Mouse (Mus musculus) mesoderm, embryonic 11.5 days (tissue): ENCODE data around the gene Dpf3.

Source experiments
- DNase-seq: peaks from one replicate; pipeline ENCODE4 v3.0.0-alpha.2; 2012; ENCODE audit warnings: low read depth, low spot score

Dpf3 gene

DNA sequence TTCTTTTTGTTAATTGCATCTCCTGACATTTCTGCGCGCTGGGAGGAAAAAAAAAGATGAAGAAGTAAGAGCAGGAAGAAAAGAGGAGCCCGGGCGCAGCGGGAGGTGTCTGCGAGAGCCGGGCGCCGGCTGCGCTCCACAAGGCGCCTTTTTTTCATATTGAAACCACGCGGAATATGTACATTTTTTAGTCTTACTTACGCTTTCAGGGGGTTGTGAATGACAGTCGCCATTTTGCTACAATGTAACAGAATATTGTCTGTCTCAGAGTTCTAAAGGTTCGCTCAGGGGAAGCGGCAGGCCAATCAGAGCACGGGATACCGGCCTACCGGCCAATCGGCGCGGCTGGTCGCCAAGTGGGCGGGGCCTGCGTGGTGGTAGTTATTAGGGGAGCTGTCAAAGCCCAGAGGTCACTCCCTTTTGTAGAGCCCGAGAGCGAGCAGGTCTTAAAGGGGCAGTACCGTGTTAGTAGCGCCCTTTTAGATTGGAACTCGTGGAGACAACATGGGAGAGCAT lies at the start of gene Dpf3:
Dpf3 (minus strand) TSS at position 241 of the 516 bp plus-strand sequence.
- peak; percentile 97 for DNase-seq

DNA sequence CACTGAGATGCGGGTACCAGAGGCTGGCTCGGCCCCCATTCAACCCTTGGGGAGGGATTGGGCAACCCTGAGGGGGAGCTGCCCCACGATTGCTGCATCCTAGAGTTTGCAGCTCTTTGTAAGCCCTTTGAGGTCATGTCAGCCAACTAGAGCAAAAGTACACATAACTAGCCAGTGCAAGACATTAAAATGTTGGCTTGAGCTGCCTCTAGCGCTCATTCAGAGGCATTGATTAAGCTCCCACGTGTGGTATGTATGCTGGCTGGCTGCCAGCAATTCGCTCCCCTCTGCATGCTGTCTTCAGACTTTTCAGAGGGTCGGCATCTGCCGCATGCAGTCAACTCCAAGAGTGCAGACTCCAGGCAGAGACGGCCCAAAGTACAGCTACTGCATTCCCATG lies 48.5 kb upstream of the Dpf3 start:
- DNase-seq, result peak; percentile 34

DNA sequence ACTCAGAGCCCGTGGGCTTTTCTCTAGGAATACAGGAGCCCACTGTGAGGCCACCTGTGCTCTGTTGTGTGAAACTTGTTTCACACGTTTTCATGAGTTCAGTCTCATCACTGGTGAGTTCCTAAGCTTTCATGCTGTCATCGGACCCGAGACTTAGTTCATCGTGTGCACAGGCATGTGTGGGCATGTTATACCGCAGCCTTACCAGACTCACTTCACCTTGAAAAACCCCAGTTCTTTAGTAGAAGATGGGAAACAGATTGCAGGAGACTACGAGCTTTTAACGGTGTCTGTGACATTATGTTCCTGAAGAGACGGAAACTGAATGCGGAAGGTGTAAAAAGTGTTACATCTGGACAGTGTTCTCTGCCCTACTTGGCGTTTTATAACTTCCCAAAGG lies 47.9 kb upstream of the Dpf3 start:
- DNase-seq, result no peak

DNA sequence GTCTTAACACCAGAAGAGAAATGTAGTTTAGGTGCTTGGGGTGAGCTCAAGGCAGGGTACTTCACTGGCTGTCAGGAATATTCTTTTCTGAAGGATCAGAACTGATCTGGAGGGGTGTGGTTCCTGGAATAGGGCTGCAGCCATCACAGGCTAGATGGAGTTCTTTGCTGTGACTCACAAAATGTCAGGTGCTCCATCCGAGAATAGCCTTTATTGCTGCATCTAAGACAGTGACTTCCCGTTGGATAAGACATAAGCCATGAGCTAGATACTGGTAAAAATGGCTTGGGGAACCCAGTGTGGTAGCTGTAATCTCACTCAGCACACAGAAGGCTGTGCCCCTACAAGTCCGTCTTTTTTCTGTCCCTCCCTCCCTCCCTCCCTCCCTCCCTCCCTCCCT lies 46.7 kb upstream of the Dpf3 start:
- DNase-seq, result no peak

DNA sequence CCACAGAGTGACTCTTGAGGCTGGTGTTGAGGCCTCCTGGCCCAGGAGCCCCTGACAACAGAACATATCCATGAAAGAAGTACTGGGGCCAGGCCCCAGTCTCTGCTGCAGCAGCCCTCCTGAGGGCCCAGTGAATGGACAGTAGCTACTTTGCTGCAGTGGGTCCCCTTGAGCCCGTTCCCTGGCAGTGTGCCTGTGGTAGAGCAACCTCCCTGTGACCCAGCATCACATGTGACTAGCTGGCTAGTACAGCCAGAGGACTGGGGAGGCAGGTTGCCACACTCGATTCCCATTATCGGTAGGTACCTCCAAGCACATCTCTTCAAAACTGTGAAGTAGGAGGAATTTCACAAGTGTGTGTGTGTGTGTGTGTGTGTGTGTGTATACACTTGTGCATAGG lies 45.5 kb upstream of the Dpf3 start:
- no peak for DNase-seq

DNA sequence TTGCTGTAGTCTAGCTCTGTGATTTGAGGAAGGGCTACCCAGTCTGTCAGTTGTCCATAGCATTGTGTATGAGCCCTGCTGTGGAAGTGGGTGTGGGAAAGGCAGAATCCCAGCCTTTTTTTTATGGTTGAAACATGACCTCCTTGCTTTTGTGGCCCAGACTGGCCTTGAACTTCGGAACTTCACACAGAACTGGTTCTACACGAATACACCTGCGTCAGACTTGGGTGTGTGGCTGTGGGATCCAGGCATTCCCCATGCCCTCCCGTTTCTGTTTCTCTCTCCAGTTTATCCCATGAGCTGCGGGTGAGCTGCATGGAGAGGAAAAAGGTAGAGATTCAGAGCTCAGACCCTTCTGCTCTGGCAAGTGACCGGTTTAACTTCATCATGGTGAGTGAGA lies 44.5 kb upstream of the Dpf3 start:
- DNase-seq, result no peak

DNA sequence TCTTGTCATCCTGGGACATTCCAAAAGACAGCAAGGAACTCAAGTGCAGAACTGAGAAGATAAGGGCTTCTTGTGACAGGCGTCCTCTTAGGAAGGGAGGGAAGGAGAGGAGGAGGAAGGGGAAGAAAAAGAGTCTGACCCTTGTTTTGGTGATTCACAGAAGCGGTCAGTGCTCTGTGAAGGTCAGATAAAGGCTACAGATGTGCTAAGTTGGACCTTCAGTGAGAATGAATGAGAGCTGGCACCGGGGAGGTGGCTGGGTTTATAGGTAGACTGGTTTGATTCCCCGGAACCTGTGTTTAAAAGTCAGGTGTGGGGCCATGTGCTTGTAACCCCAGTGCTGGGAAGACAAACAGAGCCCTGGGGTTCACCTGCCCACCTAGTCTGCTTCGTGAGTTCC lies 41.1 kb upstream of the Dpf3 start:
- DNase-seq, result no peak

DNA sequence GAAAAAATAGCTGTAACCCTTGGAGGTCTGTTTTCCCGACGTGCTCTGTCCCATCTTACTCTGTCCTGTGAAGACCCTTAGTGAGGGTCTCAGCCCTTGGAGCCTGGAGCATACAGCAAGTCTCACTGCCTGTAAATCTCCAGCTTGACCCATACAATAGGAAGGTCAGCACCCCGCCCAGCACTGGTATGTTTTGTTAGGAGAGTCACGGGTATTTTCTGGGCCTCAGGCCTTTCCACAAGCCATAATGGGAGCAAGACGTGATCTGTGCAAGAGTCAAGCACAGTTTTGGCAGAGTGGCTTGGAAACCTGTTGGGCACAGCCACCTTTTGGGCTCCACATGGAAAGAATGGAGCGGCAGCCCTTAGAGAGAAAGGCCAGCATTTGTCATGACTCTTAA lies 40.3 kb upstream of the Dpf3 start:
- peak; percentile 25 for DNase-seq

DNA sequence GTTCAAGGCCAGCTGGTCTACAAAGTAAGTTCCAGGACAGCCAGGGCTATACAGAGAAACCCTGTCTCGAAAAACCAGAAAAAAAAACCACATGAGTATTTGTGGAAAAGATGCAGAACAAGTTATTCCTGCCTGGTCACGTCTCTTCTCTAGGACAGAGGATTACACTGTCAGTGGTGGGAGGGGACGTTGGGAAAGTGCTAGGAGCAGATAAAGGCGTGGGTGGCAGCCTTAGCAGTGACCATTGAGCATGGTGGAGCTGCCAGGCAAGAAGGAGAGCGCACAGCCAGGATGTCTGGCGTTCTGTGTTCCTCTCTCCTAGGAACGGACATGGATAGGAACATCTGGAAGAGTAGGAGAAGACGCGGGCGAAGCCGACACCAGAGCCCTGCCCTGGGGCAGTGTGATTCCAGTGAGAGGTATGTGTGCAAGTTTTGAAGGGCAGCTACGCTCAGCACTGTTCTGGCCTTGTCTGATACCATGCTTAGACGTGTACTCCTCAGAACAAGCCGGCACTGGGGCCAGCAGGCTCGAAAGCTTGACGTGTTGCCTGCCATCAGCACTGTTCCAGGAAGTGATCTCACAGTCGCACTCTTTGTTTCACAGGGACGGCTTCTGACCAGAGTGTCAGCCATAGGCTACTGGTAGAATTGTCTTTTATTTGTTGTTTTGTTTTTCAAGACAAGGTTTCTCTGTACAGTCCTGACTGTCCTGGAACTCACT lies 38.5 kb upstream of the Dpf3 start:
- DNase-seq, result no peak

DNA sequence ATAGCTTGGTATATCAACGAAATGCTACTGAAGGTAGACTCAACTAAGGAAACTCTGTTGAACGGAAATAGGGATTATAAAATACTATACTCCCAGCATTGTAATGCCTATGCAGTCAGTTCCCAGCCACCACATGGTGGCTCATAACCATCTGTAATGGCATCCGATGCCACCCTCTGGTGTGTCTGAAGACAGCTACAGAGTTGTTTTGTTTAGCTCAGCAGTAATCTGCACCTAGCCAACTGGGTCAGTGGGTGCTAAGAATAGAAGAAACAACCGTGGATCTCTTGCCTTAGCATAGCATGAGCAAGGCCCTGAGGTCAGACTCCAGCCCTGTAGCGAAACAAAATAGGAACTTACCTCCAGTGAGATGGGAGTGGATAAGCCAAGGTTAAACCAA lies 36.8 kb upstream of the Dpf3 start:
- DNase-seq, result no peak

DNA sequence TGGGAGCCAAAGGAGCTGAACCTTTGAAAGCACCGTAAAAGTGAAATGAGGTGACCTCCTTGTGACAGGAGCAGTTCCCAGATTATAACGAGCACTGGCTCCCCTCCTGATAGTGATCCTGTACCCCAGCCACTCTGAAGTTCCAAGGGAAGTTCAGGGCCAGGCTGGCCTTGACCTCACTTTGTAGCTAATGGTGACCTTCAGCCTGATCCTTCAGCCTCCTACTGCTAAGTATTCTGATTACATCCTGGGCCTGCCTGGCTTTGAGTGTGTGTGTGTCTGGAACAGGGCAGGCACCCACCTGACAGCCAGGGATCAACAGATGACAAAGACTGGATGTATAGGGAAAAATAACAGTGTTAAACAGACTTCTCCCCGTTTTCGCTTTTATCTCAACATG lies 36.4 kb upstream of the Dpf3 start:
- DNase-seq, result no peak

DNA sequence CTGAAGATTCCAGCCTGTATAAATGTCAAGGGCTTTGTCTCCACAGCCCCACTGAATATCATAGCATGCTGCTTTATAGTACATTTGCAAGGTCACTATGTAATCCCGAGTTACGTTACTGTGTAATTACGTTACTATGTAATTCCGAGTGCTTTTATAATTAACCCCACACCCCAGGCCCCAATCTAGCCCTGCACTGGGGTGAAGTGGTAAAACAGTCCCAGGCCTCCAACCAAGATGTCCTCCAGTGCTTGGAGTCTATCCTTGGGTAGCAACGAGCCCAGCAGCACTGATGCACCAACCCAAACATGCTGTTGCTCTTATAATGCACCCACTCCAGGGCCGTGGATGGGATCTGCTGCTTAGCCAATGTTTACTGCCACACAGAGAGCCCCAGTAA lies 35.5 kb upstream of the Dpf3 start:
- no peak for DNase-seq

DNA sequence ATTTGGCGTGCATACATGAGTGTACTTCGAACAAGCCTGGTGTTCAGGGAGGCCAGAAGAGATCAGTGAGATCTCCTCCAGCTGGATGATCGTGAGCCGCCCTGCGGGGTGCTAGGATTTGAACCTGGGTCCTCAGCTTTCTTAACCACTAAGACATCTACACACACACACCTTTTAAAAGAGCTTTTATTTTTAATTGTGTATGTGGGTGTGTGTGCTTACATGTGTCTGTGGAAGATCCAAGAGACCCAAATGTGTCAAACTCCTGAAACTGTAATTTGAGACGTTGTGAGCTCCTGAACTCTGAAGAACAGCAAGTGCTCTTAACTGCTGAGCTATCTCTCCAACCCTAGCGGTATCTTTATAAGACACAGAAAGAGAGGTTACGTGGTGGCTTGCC lies 33.6 kb upstream of the Dpf3 start:
- no peak for DNase-seq

DNA sequence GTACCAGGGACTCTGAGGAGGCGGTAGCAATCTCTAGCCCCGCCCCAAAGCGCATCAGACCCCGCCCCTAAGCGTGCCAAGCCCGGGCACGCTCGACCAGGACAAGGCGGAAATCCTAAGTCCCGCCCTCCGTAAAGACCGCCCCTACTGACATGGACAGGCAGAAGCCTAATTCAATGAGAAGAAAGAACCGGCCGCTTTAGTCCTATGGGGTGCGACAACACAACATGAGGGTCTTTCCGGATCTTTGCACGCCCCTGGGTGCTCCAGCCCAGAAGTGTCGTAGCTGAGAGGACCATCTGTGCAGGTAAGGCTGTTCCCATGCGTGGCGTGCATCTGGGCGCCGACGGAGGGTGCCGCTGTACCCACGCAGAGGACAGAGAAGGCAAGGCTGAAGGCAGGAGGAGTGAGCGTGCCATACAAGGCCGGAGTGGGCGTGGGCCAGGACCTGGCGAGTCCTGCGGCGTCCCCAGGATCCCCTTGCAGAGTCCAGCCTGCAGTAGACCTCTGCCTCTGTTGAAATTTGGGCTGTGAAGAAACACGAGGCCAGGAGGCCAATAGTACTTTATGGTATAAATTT lies 32.9 kb upstream of the Dpf3 start, which contains the start of gene Dcaf4:
Dcaf4 (plus strand) TSS at position 156 of the 580 bp plus-strand sequence.
- DNase-seq, result peak; percentile 95

DNA sequence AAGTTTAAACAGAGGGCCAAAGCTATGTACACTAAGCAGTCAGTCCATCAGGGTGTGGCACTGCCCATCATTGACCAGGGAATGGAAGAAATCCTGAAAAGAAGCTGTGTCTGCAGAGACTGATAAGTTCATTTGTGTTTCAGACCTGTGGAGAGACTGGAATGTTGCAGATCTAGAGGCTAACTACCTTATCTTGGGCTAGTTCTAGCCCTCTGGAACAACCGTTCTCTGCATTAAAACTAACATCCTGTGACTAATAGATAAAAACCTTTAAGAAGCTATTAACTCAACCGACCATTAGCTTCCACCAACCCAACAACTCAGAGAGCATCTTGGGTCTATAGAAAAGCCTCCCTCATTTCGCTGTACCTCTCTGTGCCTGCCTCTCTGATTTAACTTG lies 30.1 kb upstream of the Dpf3 start:
- DNase-seq, result no peak

DNA sequence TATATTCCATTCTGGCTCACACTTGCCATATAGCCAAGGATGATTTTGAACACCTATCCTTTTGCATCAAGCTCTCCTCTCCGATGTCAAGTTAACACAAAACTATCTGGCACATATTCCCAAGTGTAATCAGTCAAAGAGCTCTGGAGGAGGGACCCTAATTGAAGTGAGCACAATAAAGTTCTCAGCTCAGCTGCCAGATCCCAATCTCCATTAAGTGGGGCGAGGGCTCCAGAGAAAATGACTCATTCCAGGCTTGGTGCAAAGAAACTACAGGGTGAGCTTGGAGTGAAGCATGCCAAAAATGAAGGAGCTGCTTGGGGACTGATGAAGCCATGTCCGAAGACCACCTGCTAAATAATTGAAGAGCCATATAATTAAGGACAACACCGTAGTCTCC lies 26.7 kb upstream of the Dpf3 start:
- no peak for DNase-seq

DNA sequence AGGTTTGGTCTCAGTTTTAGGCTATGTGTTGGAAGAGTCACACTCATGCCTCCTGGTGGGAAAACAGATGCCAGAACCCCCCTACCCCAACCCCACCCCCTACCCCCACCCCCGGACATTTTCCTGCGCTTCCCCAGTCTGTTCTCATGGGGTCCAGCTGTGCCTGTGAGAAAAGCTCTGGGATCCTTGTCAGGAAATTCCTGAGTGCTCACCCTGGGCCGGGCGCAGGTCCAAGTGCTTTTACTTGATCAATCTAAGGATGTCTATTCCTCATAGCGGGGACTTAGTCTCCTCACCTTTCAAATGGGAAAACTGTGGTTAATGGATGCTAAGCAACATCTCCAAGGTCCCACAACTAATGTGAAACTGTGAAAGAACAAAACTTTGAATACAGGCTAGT lies 25.7 kb upstream of the Dpf3 start:
- no peak for DNase-seq

DNA sequence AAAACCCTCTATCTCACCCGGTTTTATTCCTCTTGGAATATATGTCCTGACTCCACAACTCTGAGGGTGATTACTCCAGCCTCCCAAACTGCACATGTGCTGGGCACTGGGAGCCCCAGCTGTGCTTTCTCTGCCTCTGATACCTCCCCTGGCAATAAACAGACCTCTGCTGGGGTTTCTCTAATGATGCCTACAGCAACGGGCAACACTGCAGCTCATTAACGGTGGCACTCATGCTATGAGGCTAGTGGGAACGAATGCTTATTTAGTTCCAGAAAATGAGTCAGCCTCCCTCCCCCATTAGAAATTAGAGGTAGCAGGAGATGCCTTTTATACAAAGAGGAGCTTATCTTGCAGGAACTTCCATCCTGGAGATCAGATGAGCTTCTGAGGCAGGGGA lies 25.3 kb upstream of the Dpf3 start:
- no peak for DNase-seq

DNA sequence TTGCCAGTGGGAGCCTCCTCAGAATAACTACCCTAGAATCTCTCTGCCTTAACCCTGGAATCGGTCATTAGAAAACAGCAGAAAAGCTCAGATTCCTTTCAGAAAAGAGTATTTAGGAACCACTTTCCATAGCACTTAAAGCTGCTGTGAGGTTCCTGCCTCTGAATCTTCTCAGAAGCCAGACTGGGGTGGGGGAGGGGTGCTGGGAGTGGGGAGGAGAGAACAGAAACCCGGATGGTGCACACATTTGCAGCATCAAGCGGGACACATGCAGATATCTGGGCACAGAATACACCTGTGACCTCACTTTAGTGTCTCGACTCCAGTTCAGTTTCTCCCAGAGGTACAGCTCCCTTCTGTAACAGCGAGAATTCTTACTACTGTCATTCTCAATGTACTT lies 23.1 kb upstream of the Dpf3 start:
- no peak for DNase-seq

DNA sequence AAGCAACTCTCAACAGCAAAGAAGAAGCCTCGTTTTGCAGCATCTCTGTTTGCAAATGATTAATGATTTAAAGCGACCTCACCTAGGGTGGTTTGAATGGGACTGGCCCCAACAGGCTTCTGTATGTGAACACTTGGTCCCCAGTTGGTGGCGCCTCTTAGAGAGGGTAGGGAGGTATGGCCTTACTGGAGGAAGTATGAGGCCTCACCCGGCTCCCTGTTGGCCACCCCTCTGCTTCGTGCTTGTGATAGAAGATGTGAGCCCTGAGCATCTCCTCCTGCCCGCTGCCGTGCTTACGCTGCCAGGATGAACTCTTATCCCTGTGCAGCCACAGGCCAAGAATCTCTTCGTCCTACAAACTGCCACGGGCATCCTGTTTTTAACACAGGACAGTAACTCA lies 19.0 kb upstream of the Dpf3 start:
- DNase-seq, result no peak

DNA sequence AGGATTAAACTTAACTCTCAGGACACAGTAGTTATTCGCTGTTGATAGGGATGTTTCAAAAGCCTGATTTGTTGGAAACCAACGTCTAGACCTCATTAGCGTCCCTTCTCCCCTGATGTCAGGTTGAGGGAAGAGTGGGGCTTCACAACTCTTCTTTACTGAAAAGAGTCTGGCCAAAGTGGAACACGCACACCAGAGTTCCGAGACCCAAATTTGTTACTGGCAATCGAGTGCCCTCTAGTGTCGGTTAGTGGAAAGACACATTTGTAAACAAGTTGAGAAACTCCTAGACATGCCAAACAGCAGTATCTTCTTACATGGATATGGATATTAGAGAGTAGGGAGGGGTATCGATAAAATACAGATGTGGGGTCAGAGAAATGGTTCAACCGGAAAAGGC lies 14.7 kb upstream of the Dpf3 start:
- peak; percentile 84 for DNase-seq

DNA sequence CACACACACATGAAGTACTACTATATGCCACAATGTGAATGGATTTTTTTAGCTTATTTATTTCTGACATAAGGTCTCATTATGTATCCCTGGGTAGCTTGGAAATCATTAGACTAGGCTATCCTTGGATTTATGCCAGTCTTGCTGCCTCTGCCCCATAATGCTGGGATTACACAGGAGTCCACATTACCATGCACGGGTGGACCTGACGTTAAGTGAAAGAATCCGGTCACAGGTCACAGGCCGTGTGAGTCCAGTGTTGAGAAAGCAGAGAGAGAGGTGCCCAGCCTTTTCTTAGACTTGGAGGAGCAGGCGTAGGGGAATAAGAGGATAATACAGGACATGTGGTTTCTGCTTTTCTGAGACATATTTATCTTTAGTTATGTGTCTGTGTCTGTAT lies 11.7 kb upstream of the Dpf3 start:
- no peak for DNase-seq

DNA sequence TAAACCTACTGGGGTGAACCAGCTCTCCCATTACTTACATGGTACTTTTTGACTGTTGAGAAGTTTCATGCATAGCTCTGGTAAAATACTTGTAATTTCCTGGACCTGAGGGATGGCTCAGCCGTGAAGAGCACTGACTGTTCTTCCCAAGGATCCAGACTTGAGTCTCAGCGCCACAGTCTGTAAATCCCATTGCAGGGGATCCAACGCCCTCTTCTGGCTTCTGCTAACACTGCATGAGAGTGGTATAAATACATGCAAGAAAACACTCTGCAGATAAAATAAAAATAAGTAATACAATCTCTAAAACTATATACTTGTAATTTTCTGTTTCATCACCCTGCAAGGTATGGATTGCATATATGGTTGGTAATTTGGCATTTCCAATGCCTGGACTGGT lies 10.4 kb upstream of the Dpf3 start:
- DNase-seq, result no peak

DNA sequence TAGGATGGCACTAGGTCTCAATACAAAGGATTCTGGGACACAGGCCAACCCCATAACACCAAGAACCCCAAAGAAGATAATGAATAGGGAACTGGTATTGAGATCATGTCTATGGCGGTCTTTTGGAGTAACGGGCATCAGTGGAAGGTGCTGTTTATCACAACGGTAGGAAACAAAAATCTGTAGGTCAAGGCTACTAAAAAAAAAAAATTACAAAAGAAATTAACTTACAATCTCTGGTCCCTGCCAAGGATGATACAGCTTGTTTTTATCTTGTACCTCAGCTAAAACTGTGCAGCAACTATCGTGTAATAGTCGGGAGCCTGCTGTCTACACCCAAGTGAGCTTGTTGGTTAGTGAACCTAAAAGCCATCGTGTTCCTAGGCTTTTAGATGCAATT lies 9.2 kb upstream of the Dpf3 start:
- DNase-seq, result no peak
